Mouse (Mus musculus) cerebellum, postnatal 4 days (tissue): ENCODE measurements around the gene Gm49721.
"Not testable (repeated sequence)": the region's sequence is repeated elsewhere in the genome, so short reads cannot be mapped to it uniquely, and the experiment has no call there.

Source experiments
- DNase-seq, 2 experiments: peaks; one replicate each; pipeline ENCODE4 v3.0.0; 2022; ENCODE audit warnings: low spot score in 2 of 2, mixed read lengths in 1 of 2

Gm49721 gene

DNA sequence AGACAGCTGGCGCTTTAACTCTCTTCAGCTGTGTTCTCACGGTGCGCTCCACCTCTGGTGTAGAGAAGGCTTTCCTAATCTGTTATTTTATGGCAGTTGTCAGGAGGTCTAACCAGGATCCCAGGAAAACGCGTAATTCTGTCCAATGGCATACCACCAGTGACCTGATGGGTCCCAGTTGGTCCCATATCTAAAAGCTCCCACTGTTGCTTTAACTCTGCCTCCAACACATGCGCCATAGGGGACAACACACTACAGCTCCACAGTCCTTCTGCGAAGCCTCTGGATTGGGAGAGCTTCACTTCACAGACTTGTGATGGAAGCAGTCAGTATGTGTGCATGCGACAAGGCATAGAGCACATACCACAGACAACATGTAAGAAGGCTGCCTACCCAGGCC lies 1.4 kb downstream of the Gm49721 start:
- DNase-seq: not testable (repeated sequence)

DNA sequence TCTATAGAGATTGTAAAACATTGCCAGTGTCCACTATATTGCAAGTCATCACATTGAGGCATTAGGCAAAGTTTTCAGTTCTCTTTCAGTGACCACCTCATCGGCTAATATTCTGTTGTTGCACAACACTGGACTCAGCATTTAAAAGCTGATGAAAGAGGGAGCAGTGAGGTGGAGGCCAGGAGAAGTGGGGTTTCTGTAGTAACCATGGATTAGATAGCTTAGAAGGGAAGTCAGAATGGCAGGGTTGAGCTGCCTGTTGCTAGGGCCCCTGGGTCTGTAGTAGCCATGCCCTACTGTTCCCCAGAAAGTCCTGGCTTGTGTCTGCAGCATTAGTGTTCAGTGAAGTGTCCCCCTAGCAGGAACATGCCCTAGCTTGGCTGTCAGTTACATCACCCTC lies 7.4 kb downstream of the Gm49721 start:
- not testable (repeated sequence) for DNase-seq

DNA sequence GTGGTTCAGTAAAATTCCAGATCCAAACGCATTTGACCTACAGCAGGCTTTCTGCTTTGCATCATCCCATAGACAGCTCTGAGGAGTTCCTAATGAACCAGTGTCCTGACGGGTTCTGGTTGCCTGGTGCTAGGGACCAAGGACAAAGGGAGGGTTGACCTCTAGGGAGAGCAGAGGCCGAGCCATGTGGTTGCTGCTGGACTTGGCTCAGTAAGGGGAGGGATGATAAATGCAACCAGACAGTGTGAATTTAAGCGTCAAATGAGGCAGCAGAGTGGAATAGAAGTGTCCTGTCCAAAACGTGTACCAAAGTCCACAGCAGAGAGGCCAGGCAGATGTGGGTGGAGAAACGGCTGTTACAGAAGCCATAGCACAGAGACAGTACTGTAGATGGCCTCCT lies 16.8 kb downstream of the Gm49721 start:
- DNase-seq: not testable (repeated sequence)

DNA sequence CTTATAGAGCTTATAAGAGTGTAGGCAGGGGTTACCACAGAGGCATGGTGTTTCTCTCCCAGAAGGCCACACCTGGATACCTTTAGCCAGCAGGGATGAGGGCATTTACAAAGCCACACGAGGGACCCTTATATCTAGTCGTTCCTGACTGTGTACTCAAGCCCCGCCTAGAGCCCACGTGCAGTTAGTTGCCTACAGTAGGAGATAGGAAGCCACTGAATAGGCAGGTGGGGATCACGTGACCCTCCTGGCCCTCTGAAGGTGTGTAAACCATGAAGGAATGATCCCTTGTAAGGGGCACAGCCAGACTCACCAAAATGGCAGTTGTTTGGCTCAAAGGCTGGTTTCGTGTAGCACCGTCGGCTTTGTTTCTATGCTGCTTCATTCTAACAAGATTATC lies 18.1 kb downstream of the Gm49721 start:
- not testable (repeated sequence) for DNase-seq

DNA sequence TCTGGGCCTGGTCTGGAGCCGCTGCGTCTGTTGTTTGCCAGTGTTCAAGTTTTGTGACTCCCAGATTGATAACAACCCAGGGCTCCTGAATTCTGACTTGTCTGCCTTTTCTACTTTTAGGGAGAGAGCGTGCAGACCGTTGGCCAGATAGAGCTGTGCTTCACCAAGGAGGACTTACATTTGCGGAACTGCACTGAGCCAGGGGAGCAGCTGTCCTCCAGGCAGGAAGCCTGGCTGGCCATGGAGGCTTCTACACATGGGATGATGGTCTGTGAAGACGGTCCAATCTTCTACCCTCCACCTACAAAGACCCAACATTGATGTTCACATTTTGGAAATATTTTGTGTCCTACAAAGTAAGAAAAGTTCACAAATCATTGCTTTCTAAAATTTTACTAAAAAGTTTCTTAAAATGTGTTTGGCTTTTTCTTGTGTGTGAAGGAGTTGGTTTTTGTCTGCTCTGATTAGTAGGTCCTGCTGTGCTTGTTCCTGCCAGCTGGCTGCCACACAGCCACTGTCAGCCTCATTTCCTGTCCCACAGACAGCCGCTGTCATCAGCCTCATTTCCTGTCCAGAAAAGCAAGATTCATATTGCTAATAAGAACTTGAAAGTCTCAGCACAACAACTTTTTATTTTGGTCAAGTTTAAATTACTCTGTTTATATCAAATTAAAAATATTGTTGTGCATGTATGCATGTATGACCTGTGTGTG lies 19.2 kb downstream of the Gm49721 start:
- DNase-seq: not testable (repeated sequence)

DNA sequence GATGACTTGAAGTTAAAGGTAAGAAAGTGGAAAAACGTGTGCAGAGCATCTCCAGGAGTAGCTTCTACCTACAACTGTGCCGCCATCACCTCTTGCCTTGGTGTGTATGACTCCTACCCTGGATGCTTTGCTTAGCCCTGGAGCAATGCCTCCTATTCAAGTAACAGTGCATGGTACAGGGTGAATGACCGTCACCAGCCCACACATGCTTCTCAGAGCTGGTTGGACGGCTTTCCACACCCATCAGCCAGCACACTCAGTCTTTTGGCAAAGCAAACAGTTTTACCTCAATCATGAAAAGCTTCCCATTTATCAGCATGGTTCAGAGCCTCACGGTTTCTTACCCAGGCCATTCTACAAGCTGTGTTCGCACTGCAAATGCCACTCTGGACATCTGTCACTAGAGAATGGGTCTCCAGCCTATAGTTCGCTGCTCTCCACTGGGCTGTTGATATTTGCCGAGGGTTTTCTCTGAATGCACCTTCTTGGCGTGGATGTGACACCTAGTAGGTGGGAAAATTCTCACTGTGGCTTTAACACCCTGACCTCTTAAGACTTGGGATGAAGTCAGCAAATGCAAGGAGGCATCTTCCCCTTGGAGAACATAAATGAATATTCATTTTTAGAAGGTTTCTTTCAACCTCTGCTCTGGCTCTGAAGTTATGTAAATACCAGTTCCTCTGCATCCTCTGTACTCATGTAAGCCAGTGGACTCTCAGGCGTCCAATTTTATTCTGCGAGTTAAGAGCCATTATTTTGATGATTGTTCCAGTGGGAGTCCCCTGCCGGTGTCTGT lies 23.3 kb downstream of the Gm49721 start:
- DNase-seq: not testable (repeated sequence)

DNA sequence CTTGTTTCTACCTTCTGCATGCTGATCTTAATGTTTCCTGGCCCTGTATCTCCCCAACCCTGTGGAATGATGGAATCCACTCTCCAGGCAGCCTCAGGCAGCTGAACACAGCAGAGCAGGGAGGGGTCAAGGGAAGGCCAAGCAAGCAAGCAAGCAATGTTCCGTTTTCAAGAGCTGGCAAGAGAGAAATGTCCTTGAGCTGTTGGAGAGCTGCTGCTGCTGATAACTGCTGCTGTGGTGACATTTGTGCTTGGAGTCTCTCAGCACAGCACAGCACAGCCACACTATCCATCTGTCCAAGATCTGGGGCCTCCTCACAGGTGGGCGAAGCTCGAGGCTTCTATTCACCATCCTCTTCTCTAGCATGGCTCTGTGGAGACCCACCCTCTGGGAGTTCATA lies 24.7 kb downstream of the Gm49721 start:
- not testable (repeated sequence) for DNase-seq

DNA sequence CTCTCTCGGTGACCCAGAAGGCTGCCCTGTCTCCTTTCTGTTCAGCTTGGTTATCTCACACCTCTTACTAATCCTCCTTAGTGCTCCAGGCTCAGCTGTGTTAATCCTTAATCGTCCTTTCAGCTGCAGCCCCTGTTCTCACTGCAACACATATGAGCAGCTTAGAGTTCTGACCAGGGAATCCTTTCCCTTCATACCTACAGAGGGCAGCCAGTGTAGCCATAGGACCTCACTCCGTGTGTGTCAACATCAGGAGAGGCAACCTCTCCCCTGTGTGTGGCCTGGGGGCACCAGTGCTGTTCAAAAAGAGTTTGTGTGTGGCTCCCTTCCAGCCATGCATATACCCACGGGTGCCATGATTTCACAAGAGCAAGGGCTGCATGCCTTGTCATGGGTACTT lies 26.9 kb downstream of the Gm49721 start:
- not testable (repeated sequence) for DNase-seq

DNA sequence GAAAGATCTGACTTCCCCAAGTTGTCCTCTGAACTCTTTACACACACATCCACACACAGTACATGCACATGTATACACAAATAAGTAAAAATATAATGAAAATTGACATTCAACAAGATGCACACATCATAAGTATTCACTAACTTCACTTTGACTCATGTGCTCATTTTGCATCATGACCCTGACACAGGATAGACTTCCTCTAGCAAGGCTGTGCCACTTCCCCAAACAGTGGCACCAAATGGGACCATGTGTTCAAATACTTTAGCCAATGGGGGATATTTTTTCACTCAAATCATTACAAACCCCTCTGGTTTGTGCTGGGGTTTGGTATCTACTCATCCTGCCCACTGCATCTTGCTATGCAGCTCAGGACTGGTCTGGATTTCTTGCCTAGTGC lies 30.2 kb downstream of the Gm49721 start:
- DNase-seq: not testable (repeated sequence)

DNA sequence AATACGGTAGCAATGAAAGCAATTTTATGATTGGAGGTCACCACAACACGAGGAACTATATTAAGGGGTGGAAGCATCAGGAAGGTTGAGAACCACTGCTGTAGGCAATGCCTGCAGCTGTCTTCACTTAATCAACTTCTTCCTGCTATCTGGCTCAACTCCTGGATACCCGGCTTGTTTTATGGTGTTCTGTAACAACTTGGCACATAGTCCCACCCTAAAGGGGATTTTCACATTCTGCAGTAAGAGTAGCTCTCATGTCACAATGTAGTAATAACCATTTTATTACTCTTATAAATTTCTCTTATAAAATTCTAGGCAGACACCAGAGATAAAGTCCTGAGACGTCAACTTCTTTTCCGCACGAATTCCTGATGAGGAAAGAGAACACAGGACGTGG lies 30.7 kb downstream of the Gm49721 start:
- not testable (repeated sequence) for DNase-seq

DNA sequence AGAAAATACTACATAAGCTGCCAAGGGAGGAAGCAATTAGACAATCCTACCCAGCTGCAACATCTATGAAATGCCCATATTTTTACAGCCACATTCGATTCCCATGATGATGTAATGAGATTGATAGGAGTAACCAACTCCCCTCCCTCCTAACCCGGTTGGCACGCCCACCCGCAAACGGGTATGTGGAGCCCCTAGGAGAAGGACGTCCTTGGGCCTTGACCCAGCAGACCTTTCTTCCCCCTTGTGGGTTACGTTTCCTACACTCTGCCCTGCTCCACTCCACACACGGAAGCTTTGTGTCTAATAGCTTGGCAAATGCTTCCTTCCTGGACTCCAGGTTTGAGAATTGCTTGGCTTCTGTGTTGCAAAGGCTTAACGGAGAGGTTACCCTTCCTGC lies 31.2 kb downstream of the Gm49721 start:
- not testable (repeated sequence) for DNase-seq

DNA sequence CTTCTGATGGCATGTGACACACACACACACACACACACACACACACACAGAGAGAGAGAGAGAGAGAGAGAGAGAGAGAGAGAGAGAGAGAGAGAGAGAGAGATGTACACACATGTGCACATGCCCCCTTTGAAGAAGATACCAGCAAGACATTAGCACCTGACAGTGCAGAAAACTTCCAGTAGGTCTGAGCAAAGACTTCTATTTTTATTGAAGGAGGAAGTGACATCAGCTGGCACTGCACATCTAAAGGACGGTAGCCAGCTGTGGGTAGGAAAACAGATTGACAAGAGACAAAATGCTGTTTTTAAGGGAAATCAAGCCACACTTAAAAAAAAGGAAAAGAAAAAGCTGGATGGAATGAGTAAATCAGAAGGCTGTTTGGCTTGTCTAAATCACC lies 35.5 kb downstream of the Gm49721 start:
- not testable (repeated sequence) for DNase-seq

DNA sequence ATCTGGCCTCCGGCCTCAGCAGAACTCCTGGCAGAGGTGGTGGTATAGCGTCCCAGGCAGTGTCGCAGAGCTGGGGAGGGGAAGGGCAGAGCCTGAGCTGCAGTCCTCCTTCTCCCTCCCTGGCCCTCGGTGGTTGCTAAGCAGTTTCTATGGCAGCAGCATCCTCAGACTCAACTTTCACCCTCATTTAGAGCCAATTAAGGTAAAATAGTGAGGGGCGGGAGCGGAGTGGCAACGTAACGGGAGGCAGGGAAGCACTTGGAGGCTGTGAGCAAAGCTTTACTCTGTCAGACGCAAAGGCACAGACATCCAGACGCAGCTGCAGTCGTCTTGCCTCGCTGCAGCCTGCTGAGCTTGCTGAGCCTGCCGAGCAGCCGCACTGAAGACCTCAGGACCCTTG lies 46.6 kb downstream of the Gm49721 start, which contains the start of gene Gm1604a:
TSS of gene Gm1604a (plus strand) at position 312 of the 400 bp plus-strand sequence.
- not testable (repeated sequence) for DNase-seq

DNA sequence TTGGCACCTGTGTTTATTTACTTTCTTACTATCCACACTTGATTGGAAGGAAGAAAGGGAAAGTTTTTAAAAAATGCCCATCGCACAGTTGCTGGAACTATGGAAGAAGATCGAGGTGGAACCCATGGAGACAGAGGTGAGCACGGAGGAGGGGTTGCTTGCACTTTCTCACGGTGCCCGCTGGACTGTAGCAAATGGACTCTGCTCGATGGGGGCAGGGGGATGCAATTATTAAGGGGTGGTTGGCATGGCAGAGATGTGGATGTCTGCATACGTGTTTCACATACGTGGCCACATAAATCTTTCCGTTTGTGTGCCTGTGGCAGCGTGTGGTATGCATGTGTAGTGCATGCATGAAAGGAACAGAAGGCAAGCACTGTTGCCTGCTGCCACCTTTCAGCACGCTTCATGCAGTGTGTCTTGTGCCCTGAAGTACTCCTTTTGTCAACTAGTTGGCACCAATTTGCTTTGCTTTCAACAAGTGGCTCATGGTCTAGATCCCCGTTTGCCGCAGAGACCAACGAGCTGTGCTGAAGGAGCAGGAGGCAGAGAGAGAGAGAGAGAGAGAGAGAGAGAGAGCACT lies 47.2 kb downstream of the Gm49721 start:
- not testable (repeated sequence) for DNase-seq

DNA sequence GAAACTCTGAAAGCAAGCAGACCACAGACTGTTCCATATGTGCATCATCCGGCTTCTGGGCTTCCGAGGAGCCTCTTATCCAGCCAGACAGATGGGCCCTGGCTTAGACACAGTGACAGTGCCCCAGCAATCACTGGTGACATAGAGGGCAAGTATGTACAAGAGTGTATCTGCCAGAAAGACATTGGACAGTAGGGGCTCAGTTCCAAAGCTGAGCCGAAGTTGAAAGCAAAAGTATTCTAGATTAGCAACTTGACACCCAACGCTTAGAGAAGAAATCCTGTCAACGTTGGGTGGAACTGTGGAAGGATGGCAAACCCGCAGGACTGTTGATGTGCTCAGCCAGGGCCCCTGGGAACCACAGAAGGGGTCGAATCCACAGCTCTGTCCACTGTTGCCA lies 51.5 kb downstream of the Gm49721 start:
- not testable (repeated sequence) for DNase-seq

DNA sequence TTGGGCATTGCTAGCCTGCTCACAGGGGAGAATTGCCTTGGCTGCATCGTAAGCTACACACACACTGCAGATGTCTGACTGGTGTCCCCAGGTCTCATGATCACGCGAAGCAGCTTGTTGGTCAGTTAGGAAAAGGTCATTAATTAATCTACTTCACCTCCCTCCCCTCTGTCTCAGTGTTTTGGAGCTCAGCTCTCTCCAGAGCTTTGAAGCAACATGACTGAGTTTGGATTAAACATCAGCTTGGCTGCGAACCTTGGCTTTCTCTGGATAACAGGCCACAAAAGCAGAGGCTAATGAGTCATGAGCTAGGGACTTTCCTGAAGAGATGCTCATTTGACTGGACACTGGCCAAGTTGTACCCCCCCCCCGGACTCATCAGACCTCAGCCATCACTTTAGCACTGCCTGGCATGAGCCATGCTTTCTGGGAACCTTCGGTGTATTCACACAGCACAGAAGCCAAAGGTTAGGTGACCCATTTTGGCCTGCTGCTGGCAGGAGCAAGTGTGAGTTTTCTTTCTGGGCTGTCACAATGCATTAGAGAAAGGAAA lies 52.0 kb downstream of the Gm49721 start:
- DNase-seq: not testable (repeated sequence)

DNA sequence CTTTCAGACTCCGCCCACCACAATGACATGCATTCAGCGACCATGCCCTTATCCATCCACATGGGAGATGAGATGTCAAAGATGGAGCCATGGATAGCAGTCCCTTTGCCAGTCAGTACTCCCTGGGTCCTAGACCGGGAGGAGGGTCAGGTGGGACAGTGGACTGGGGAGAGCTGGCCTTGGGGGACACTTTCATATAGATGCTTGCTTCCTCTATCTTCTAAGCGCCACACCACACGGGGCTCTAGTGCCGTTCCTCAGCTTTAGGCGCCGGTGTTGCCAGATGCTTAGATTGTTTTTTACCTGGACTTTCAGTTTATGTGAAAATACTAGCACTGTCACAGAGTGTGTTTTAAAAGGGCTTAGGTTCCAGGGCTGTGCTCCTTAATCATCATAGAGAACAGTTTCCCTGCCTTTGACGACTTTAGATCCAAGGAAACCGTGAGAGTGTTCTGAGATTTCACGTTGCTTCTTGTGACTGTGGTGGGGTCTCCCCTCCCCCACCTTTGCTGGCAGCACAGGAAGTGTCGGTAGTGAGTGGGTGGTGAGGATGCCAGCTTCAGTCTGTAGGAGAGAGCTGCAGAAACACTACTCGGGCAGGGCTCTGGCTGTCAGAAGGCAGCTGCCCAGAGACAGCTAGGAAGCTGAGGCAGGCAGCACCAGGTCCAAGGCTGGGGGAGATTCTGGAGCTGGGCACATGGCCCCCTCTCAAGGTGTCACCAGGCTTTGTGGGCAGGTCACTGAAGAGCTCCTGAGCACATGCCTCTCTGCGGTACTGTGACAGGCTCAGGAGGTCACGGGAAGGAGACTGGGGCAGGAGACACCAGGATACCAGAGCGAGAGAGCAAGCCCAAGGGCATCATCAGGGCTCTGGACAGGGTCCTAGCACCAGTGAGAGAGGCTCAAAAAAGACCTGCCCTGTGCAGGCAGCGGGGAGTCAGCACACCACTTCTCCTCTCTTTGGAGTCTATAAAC lies 54.8 kb downstream of the Gm49721 start:
- DNase-seq: not testable (repeated sequence)

DNA sequence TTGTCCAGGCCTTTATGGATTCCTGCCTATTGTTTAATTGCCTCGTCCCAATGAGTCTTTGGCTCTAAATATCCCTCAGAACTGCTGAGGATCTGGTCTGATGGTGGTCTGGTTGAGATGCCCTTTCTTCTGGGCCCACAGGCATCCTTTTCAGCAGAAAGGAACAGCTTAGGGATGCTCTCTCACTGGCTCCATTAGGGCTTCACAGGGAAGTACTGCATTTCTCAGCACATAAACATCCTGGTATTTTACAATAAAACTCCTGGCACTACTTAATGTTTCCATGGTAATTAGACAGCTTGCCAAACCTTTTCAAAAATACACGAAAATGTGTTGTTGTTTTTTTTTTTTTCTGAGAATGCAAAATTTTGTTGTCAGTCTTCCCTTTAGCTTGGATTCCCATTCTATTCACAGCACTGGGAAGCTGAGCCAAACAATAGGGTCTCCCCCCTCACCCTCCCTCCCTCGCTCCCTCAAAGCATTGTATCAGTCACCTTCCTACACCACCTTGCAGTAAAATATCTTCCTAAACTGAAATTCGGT lies 90.4 kb downstream of the Gm49721 start:
- not testable (repeated sequence) for DNase-seq

DNA sequence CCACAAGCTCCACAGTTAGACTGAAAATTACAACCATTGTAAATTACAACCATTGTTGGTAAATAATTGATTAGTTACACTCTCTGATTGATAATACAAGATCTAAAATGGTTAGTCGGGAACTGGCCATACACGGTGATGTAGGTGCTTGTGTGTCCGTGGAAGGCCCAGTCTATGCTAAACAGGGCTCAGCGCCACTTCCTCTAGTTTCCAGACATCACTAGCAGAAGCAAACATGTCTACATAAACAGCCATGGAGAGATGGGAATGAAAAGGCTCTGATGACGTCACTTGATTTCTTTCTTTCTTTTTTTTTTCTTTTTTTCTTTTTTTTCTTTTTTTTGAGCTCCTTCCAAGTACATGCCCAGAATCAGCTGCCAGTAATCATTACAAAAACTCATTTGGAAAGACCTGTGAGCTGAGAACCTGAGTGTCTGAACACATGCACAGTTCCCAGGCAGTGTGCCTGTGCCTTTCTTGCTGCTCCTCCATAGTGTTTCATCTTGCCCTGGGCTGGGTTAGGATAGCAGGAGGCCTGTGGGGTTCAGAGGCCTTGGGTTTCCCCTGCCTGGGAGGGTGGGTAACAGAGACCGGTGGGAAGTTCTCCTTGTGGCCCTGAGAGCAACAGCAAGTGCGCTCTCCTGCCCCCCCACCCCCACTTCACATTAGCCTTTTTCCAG lies 91.0 kb downstream of the Gm49721 start:
- not testable (repeated sequence) for DNase-seq

DNA sequence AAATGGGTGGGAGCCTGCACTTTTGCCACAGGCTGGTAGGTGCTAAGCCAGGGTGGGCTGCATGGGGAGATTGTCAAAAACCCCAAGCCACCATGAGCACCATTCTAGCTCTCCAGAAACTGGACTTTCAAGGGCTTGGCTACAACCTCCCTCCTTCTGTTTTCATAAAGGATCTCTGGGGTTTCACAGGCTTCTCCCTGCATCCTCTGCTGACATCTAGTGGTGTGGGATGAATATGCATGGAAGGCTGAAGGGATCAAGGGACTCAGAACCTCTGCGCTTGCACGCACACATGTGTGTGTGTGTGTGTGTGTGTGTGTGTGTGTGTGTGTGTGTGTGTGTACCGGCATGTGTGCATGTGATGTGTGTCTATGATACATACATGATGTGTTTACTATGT lies 95.8 kb downstream of the Gm49721 start:
- DNase-seq: peak in 1 of 2 experiments; percentile 59
